Mouse (Mus musculus): ENCODE results near the gene Cx3cr1.

The Cx3cr1 gene

GRCm38 (mm10) chr9:119976704-119977556 is 92.7 kb downstream of the Cx3cr1 start:
- peak; percentile 71 for DNase-seq (ENCODE audit: low read depth)

- peak; percentile 32 for DNase-seq (ENCODE audit: low read depth)
Observed at GRCm38 (mm10) chr9:119975286-119975685, 94.4 kb downstream of the Cx3cr1 start.

GRCm38 (mm10) chr9:119974609-119975008 is 95.1 kb downstream of the Cx3cr1 start:
- DNase-seq (ENCODE audit: low read depth): peak; percentile 73

GRCm38 (mm10) chr9:119973869-119974520 is 95.7 kb downstream of the Cx3cr1 start:
- DNase-seq (ENCODE audit: low read depth): peak; percentile 75

- no peak for DNase-seq (ENCODE audit: low read depth)
Observed at GRCm38 (mm10) chr9:119973281-119973680, 96.4 kb downstream of the Cx3cr1 start.

- DNase-seq (ENCODE audit: low read depth): no peak
Observed at GRCm38 (mm10) chr9:119972582-119972981, 97.1 kb downstream of the Cx3cr1 start.

- DNase-seq (ENCODE audit: low read depth): no peak
Observed at GRCm38 (mm10) chr9:119972166-119972565, 97.5 kb downstream of the Cx3cr1 start.

GRCm38 (mm10) chr9:119970763-119971656 is 98.7 kb downstream of the Cx3cr1 start:
- DNase-seq (ENCODE audit: low read depth): no peak

GRCm38 (mm10) chr9:119970221-119970620 is 99.5 kb downstream of the Cx3cr1 start:
- DNase-seq (ENCODE audit: low read depth): peak; percentile 71

GRCm38 (mm10) chr9:119969811-119970210 is 99.9 kb downstream of the Cx3cr1 start:
- DNase-seq (ENCODE audit: low read depth): peak; percentile 37

- DNase-seq (ENCODE audit: low read depth): no peak
Observed at GRCm38 (mm10) chr9:119966221-119966910, 103.3 kb downstream of the Cx3cr1 start.

GRCm38 (mm10) chr9:119965186-119965585 is 104.5 kb downstream of the Cx3cr1 start:
- no peak for DNase-seq (ENCODE audit: low read depth)

- no peak for DNase-seq (ENCODE audit: low read depth)
Observed at GRCm38 (mm10) chr9:119964206-119964605, 105.5 kb downstream of the Cx3cr1 start.

GRCm38 (mm10) chr9:119962987-119963667 is 106.6 kb downstream of the Cx3cr1 start:
- DNase-seq (ENCODE audit: low read depth): peak; percentile 85

GRCm38 (mm10) chr9:119962216-119962615 is 107.5 kb downstream of the Cx3cr1 start:
- no peak for DNase-seq (ENCODE audit: low read depth)

GRCm38 (mm10) chr9:119958835-119959234 is 110.8 kb downstream of the Cx3cr1 start:
- DNase-seq (ENCODE audit: low read depth): no peak

GRCm38 (mm10) chr9:119951388-119951787 is 118.3 kb downstream of the Cx3cr1 start:
- no peak for DNase-seq (ENCODE audit: low read depth)

GRCm38 (mm10) chr9:119950434-119950833 is 119.2 kb downstream of the Cx3cr1 start:
- DNase-seq (ENCODE audit: low read depth): no peak

- DNase-seq (ENCODE audit: low read depth): no peak
Observed at GRCm38 (mm10) chr9:119948804-119949203, 120.9 kb downstream of the Cx3cr1 start.

GRCm38 (mm10) chr9:119945173-119945900 is 124.3 kb downstream of the Cx3cr1 start:
- DNase-seq (ENCODE audit: low read depth): peak; percentile 75
